Mouse (Mus musculus) limb, embryonic 12.5 days (tissue): ENCODE results near the gene Met. TPM values are rescaled to one million over a fixed set of nuclear protein-coding genes. Genes with fewer than 3 reads are reported as not detected.

Experiments
- ATAC-seq: fragments of 200-750 bp; cut with Nextera tagmentation; 2 replicates; pipeline ENCODE4 v1.8.0; 2017; ENCODE audit warnings: low read depth, moderate TSS enrichment; ENCODE audit not compliant: insufficient number of reproducible peaks, insufficient read depth, low FRiP score, low TSS enrichment
- H3K27ac ChIP-seq: fragments of 300-500 bp; sonication (generic); 2 replicates; pipeline ENCODE4 v1.5.1; 2016; ENCODE audit warnings: mild to moderate bottlenecking, moderate library complexity
- H3K27me3 ChIP-seq: fragments of 300-500 bp; sonication (generic); 2 replicates; pipeline ENCODE4 v1.6.1; 2016; ENCODE audit warnings: mild to moderate bottlenecking, moderate library complexity
- H3K36me3 ChIP-seq: fragments of 300-500 bp; sonication (generic); 2 replicates; pipeline ENCODE4 v1.6.1; 2016; ENCODE audit warnings: mild to moderate bottlenecking, moderate library complexity
- H3K4me1 ChIP-seq: fragments of 300-500 bp; sonication (generic); replicated peaks from 2 replicates; pipeline ENCODE4 v1.6.1; 2016
- H3K4me2 ChIP-seq: fragments of 300-500 bp; sonication (generic); 2 replicates; pipeline ENCODE4 v1.6.1; 2016; ENCODE audit warnings: mild to moderate bottlenecking, moderate library complexity
- H3K4me3 ChIP-seq: fragments of 300-500 bp; sonication (generic); replicated peaks from 2 replicates; pipeline ENCODE4 v1.5.1; 2016; ENCODE audit warnings: mild to moderate bottlenecking
- H3K9ac ChIP-seq: fragments of 300-500 bp; sonication (generic); replicated peaks from 2 replicates; pipeline ENCODE4 v1.6.1; 2016; ENCODE audit warnings: mild to moderate bottlenecking, moderate library complexity
- H3K9me3 ChIP-seq: fragments of 300-500 bp; sonication (generic); 2 replicates; pipeline ENCODE4 v1.6.1; 2016; ENCODE audit warnings: mild to moderate bottlenecking, moderate library complexity
- WGBS: fragments of 180-500 bp; shearing (Covaris S2); methylation state at CpG from one replicate; pipeline ENCODE4 v1.1.7; 2016; 5-methylcytosine and 5-hydroxymethylcytosine counted together
- polyA plus RNA-seq: library from polyadenylated mRNA; unstranded; fragments of >200 nt; fragmentation: Nextera tagmentation; extraction: Ambion mirVana; gene quantifications from 2 replicates; pipeline ENCODE4 v1.2.1, GENCODE M21; 2016

The Met gene
- polyA plus RNA-seq, 1 experiment from 2014 or later: 7.7 TPM

DNA sequence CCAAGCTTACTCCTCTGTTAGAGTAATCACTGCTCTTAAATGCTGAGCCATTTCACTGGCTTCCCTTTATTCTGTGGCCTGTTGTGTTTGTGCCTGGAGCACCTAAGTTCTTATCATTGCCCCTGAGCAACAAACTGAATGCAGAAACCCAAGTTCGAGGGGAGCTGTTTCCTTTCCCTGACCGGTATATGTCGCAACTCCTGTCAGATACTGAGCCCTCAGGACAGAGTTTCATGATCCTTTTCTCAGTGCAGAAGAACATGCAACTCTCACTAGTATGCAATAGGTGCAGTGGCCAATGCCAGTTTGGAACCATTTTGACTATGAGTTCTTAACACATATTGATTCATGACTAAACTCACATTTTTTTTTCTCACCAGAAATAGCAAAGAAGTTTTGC lies 2.9 kb downstream of the Met start:
- Histone ChIP-seq H3K9ac (no peak overlapping the region), H3K9me3 (no peaks in the 10 kb centered on the region), H3K27me3 (peaks cover 38% of the 10 kb centered on the region), H3K4me1 (peaks cover 4% of the 10 kb centered on the region), H3K36me3 (no peaks in the 10 kb centered on the region), H3K4me2 (peak overlapping the region; percentile 19; the same call in 1 of the 2 replicates), H3K27ac (no peak overlapping the region), H3K4me3 (0 out of 2 replicates have a peak overlapping the region, but pooled peaks have one; percentile 7)
- WGBS: 76% methylated on average over 3 of the region's 3 CpGs
- no peak for ATAC-seq

GRCm38 (mm10) chr6:17468993-17469392 lies 5.4 kb downstream of the Met start:
- Histone ChIP-seq H3K9me3 (no peaks in the 10 kb centered on the region), H3K9ac (no peak overlapping the region), H3K27me3 (peaks cover 27% of the 10 kb centered on the region), H3K27ac (no peak overlapping the region), H3K4me2 (no peak overlapping the region), H3K36me3 (no peaks in the 10 kb centered on the region), H3K4me1 (peaks cover 4% of the 10 kb centered on the region), H3K4me3 (no peak overlapping the region)
- ATAC-seq: no peak
- 86% methylated on average over 5 of the region's 5 CpGs for WGBS

DNA sequence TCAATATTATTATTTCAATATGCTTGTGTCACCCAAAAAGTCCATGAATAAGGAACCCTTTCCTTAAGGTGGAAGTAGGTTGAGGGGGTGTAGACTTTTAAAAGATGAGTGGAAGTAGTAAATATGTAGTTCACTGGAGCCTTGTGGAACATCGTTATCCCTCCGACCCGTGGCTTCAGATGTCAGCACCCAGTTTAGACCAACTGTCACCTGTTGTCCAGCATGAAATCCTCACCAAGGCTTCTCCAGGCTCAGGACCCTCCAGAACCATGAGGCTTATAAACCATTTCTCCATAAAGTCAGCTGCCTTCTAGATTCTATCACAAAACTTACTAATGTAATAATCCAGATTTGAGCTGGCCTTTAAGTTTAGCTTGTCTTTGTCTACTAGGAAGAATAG lies 9.5 kb downstream of the Met start:
- ATAC-seq: no peak
- H3K36me3 ChIP-seq: no peaks in the 10 kb centered on the region

GRCm38 (mm10) chr6:17477823-17478222 lies 14.2 kb downstream of the Met start:
- H3K4me1 ChIP-seq: peaks cover 5% of the 10 kb centered on the region
- no peak overlapping the region for H3K4me3 ChIP-seq
- no peak overlapping the region for H3K9ac ChIP-seq
- no peaks in the 10 kb centered on the region for H3K36me3 ChIP-seq
- no peak for ATAC-seq
- H3K27me3 ChIP-seq: no peaks in the 10 kb centered on the region
- 75% methylated on average over 1 of the region's 1 CpGs for WGBS
- H3K4me2 ChIP-seq: no peak overlapping the region
- no peak overlapping the region for H3K27ac ChIP-seq
- no peaks in the 10 kb centered on the region for H3K9me3 ChIP-seq

More for the DNA sequence above, 9.5 kb downstream of the Met start:
- Histone ChIP-seq H3K4me2 (no peak overlapping the region), H3K9me3 (no peaks in the 10 kb centered on the region), H3K27ac (no peak overlapping the region), H3K4me3 (no peak overlapping the region), H3K9ac (no peak overlapping the region), H3K4me1 (no peaks in the 10 kb centered on the region), H3K27me3 (no peaks in the 10 kb centered on the region)
- WGBS: 78% methylated on average over 3 of the region's 3 CpGs

DNA sequence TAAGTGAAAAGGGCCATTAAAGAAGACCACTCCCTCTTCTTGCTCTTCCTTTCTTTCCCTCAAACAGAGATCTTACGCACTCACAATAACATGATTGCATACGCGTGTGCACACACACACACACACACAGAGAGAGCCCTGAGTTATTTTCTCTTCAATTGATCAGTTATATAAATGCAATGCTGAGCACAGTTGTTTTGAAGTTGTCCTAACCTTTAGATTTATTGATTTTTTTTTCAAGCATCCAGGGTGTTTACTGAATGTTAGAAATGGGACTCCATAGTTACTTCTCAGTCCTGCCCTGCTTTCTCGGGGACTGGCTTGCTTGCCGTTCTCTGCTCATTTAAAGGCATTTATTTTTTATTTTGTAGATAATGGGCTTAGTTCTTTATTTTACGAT lies 14.7 kb downstream of the Met start:
- no peaks in the 10 kb centered on the region for H3K9me3 ChIP-seq
- no peak overlapping the region for H3K4me3 ChIP-seq
- no peak for ATAC-seq
- WGBS: 84% methylated on average over 6 of the region's 6 CpGs
- no peak overlapping the region for H3K27ac ChIP-seq
- no peaks in the 10 kb centered on the region for H3K27me3 ChIP-seq
- H3K4me1 ChIP-seq: peaks cover 5% of the 10 kb centered on the region
- H3K4me2 ChIP-seq: no peak overlapping the region
- H3K36me3 ChIP-seq: no peaks in the 10 kb centered on the region
- H3K9ac ChIP-seq: no peak overlapping the region

- Histone ChIP-seq H3K9ac (no peak overlapping the region), H3K36me3 (no peaks in the 10 kb centered on the region), H3K4me1 (peaks cover 5% of the 10 kb centered on the region), H3K4me2 (no peak overlapping the region), H3K9me3 (no peaks in the 10 kb centered on the region), H3K27ac (no peak overlapping the region), H3K4me3 (no peak overlapping the region), H3K27me3 (no peaks in the 10 kb centered on the region)
- no peak for ATAC-seq
- 82% methylated on average over 10 of the region's 10 CpGs for WGBS
These were observed 15.4 kb downstream of the Met start for GRCm38 (mm10) chr6:17478838-17479570.

DNA sequence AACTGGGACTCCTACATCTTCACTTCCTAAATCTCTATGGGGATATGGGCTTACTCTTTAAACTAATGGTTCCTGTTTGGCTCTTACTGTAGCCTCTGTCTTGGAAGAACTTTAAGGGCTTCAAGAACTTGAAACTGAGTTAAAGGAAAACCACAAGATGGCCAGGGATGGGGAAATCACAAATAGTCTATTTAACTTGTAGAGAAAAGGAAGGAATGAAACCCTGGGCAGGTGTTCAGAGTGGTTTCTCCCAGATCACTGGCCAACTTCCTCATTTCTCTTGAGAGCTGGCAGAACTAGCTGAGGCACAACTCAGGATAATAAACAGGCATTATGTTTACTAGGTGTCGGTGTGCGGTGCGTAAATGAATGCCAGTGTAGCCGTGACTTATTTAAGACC lies 17.5 kb downstream of the Met start:
- WGBS: 65% methylated on average over 4 of the region's 4 CpGs
- Histone ChIP-seq H3K4me2 (no peak overlapping the region), H3K36me3 (no peaks in the 10 kb centered on the region), H3K27ac (no peak overlapping the region), H3K9ac (no peak overlapping the region), H3K4me1 (peaks cover 5% of the 10 kb centered on the region), H3K4me3 (no peak overlapping the region), H3K9me3 (no peaks in the 10 kb centered on the region), H3K27me3 (no peaks in the 10 kb centered on the region)
- ATAC-seq: no peak

- Histone ChIP-seq H3K27me3 (no peaks in the 10 kb centered on the region), H3K4me1 (peaks cover 5% of the 10 kb centered on the region), H3K27ac (no peak overlapping the region), H3K4me3 (no peak overlapping the region), H3K36me3 (no peaks in the 10 kb centered on the region), H3K9ac (no peak overlapping the region), H3K9me3 (no peaks in the 10 kb centered on the region), H3K4me2 (no peak overlapping the region)
- ATAC-seq: no peak
- WGBS: 86% methylated on average over 5 of the region's 5 CpGs
These were observed 21.6 kb downstream of the Met start for GRCm38 (mm10) chr6:17485244-17485643.

GRCm38 (mm10) chr6:17485782-17486181 lies 22.2 kb downstream of the Met start:
- Histone ChIP-seq H3K9me3 (no peaks in the 10 kb centered on the region), H3K27me3 (no peaks in the 10 kb centered on the region), H3K27ac (no peak overlapping the region), H3K9ac (no peak overlapping the region), H3K4me2 (no peak overlapping the region), H3K36me3 (no peaks in the 10 kb centered on the region), H3K4me1 (peaks cover 9% of the 10 kb centered on the region), H3K4me3 (no peak overlapping the region)
- WGBS: 91% methylated on average over 7 of the region's 7 CpGs
- ATAC-seq: no peak

GRCm38 (mm10) chr6:17488291-17488817 lies 24.8 kb downstream of the Met start:
- H3K36me3 ChIP-seq: no peaks in the 10 kb centered on the region
- H3K4me2 ChIP-seq: no peak overlapping the region
- H3K9ac ChIP-seq: no peak overlapping the region
- WGBS: 69% methylated on average over 2 of the region's 2 CpGs
- no peak overlapping the region for H3K4me3 ChIP-seq
- ATAC-seq: no peak
- 0 out of 2 replicates have a peak, but pooled peaks cover 5% of the 10 kb centered on the region for H3K4me1 ChIP-seq
- no peaks in the 10 kb centered on the region for H3K27me3 ChIP-seq
- H3K9me3 ChIP-seq: no peaks in the 10 kb centered on the region
- H3K27ac ChIP-seq: no peak overlapping the region

- Histone ChIP-seq H3K4me3 (no peak overlapping the region), H3K4me2 (no peak overlapping the region), H3K36me3 (no peaks in the 10 kb centered on the region), H3K27me3 (no peaks in the 10 kb centered on the region), H3K9me3 (no peaks in the 10 kb centered on the region), H3K9ac (no peak overlapping the region), H3K27ac (no peak overlapping the region), H3K4me1 (0 out of 2 replicates have a peak, but pooled peaks cover 5% of the 10 kb centered on the region)
- no peak for ATAC-seq
- 79% methylated on average over 2 of the region's 2 CpGs for WGBS
These were observed 27.2 kb downstream of the Met start for GRCm38 (mm10) chr6:17490786-17491185.

GRCm38 (mm10) chr6:17491502-17491901 lies 27.9 kb downstream of the Met start:
- Histone ChIP-seq H3K27ac (no peak overlapping the region), H3K4me2 (no peak overlapping the region), H3K36me3 (no peaks in the 10 kb centered on the region), H3K4me3 (no peak overlapping the region), H3K4me1 (0 out of 2 replicates have a peak, but pooled peaks cover 5% of the 10 kb centered on the region), H3K27me3 (no peaks in the 10 kb centered on the region), H3K9ac (no peak overlapping the region), H3K9me3 (no peaks in the 10 kb centered on the region)
- 92% methylated on average over 10 of the region's 10 CpGs for WGBS
- no peak for ATAC-seq
